Mouse (Mus musculus): ENCODE results near the gene Gm42791. TPM values are rescaled to one million over a fixed set of nuclear protein-coding genes. Genes with fewer than 3 reads are reported as not detected.
A peak's percentile ranks its signal among the peaks of the same experiment; 100 is the strongest.

The Gm42791 gene
- polyA plus RNA-seq, 1 experiment: 0.36 TPM

- TF ChIP-seq TAL1 (IDR thresholded peaks at IDR 0.05; ENCODE audit: low read length): no peak
- TF ChIP-seq GATA1 (IDR thresholded peaks at IDR 0.05; ENCODE audit: low read length): no peak
- peaks cover 2% of the 10 kb centered on the region for H3K36me3 ChIP-seq (ENCODE audit: control insufficient read depth)
- H3K9me3 ChIP-seq (ENCODE audit: control insufficient read depth, low read length): no peaks in the 10 kb centered on the region
- H3K4me3 ChIP-seq (replicated peaks): no peak overlapping the region
- peaks cover 6% of the 10 kb centered on the region for H3K27me3 ChIP-seq (ENCODE audit: control insufficient read depth)
- H3K4me1 ChIP-seq (ENCODE audit: control insufficient read depth): peaks cover 66% of the 10 kb centered on the region
These were observed 30.7 kb downstream of the Gm42791 start for GRCm38 (mm10) chr5:148964251-148964650.

DNA sequence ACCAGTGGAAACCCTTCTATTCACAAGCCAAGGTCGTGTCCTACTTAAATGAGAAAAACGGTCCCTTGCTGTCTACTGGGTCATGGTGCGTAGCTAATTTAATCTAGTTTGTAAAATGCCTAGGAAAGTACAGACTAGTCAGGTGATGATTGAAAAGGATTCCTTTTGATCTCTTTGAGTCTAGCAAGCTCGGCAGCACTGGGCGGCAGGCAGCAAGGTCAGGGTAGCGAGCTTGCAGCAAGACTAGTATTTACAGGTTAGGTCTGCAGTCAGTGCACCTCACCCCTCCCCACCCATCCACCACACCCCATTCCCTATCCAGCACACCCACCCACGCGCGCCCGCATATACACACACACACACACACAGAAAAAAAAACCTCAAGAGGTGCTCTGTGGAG, 34.7 kb downstream of the Gm42791 start:
- no peaks in the 10 kb centered on the region for H3K9me3 ChIP-seq (ENCODE audit: control insufficient read depth, low read length)
- H3K36me3 ChIP-seq (ENCODE audit: control insufficient read depth): peaks cover 2% of the 10 kb centered on the region
- H3K4me1 ChIP-seq (ENCODE audit: control insufficient read depth): peaks cover 52% of the 10 kb centered on the region
- H3K27me3 ChIP-seq (ENCODE audit: control insufficient read depth): peaks cover 11% of the 10 kb centered on the region
- no peak overlapping the region for H3K4me3 ChIP-seq (replicated peaks)
- no peak for TF ChIP-seq GATA1 (IDR thresholded peaks at IDR 0.05; ENCODE audit: low read length)
- no peak for TF ChIP-seq TAL1 (IDR thresholded peaks at IDR 0.05; ENCODE audit: low read length)

DNA sequence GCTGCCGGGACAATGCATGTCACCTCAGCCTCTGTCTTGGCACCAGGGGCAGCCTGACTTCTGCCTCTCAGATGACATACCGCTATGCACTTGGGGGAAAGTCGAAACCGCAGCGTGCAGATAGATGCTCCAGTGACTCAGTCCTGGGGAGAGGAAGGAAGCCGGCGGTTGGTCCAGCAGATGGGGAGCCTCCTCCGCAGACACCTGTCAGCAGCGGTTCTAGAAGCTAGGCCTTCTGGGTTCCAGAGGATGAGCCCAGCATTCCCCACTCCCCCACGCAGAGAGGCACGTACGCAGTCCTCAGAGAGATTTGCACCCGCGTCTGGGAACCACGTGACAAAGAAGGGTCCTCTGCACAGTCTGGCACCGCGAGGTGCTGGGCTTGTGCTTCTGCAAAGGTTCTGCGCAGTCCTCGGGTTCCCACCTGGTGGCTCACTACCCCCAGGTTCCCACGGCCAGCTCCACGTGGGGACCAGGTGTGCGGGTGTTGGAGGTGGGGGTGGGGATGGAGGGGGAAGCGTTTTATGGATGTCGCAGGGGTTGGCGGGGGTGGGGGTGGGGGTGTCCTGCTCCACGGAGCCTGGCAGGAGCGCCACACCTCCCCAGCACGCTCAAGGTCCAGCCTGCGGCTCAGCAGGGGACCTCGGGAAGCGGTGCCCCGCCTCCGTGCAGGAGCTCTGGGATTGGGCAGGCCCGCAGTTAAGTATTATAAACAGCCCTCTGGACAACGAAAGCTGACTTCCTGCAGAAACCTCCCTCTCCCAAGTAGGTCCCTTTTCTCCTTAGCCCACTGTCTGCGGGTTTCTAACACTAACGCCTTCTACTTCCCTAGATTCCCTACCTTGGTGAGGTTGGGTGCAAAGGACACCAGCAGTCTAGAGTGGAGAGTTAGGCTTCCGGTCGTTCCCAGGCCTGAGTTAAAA, 35.6 kb downstream of the Gm42791 start:
- Histone ChIP-seq H3K27me3 (ENCODE audit: control insufficient read depth) (peaks cover 11% of the 10 kb centered on the region), H3K9me3 (ENCODE audit: control insufficient read depth, low read length) (no peaks in the 10 kb centered on the region), H3K4me1 (ENCODE audit: control insufficient read depth) (peaks cover 50% of the 10 kb centered on the region), H3K4me3 (replicated peaks) (peak overlapping the region; percentile 60), H3K36me3 (ENCODE audit: control insufficient read depth) (peaks cover 2% of the 10 kb centered on the region)
- no peak for TF ChIP-seq TAL1 (IDR thresholded peaks at IDR 0.05; ENCODE audit: low read length)
- no peak for TF ChIP-seq GATA1 (IDR thresholded peaks at IDR 0.05; ENCODE audit: low read length)

DNA sequence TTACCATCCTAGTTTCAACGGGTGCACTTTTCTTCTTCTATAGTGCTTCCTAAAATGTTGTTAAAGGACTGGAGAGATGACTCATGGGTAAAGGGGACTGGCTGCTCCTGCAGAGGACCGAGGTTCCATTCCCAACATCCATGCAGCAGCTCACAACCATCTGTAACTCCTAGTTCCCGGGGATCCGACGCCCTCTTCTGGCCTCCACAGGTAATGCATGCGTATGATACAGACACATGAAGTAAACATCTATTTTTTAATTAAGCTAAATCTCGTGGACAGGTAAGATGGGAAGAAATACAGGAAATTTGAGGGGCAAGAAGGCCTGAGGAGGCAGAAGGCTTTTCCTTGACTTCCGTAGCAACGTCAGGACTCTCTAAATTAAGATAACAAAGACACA, 36.6 kb downstream of the Gm42791 start:
- peak overlapping the region; percentile 60 for H3K4me3 ChIP-seq (replicated peaks)
- H3K9me3 ChIP-seq (ENCODE audit: control insufficient read depth, low read length): peaks cover 2% of the 10 kb centered on the region
- no peak for TF ChIP-seq TAL1 (IDR thresholded peaks at IDR 0.05; ENCODE audit: low read length)
- TF ChIP-seq GATA1 (IDR thresholded peaks at IDR 0.05; ENCODE audit: low read length): no peak
- H3K36me3 ChIP-seq (ENCODE audit: control insufficient read depth): peaks cover 2% of the 10 kb centered on the region; the same call in 1 of the 2 replicates
- H3K4me1 ChIP-seq (ENCODE audit: control insufficient read depth): peaks cover 45% of the 10 kb centered on the region
- H3K27me3 ChIP-seq (ENCODE audit: control insufficient read depth): peaks cover 11% of the 10 kb centered on the region

DNA sequence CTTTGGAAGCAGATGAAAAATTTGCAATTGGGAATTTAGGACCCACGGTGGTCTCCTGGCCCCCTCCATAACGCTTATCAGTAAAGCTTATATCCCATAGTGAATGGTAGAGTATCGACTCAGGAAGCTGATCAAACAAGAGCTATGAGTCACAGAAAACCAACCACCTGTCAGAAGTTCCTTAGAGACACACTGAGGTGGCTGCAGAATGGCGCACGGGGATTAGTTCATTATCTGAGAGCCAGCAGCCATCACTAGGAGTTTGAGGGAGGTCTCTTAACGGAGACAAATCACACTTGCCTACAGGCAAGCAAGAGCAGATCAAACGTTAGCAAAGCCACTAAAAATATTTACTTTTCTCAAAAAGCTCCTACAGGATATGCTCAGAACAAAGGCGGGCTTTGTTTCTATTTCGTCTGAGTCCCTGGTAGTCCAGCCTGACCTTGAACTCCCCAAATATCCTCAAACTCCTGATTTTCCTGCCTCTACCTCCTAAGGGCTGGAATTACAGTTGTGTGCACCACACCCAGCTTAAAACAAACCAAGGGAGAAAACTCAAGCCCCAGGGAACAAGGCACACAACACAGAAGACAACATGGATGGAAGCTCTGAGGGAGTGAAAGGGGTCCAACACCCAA, 37.9 kb downstream of the Gm42791 start:
- peaks cover 7% of the 10 kb centered on the region for H3K9me3 ChIP-seq (ENCODE audit: control insufficient read depth, low read length)
- H3K36me3 ChIP-seq (ENCODE audit: control insufficient read depth): no peaks in the 10 kb centered on the region
- H3K4me1 ChIP-seq (ENCODE audit: control insufficient read depth): peaks cover 45% of the 10 kb centered on the region
- H3K27me3 ChIP-seq (ENCODE audit: control insufficient read depth): peaks cover 11% of the 10 kb centered on the region
- TF ChIP-seq TAL1 (IDR thresholded peaks at IDR 0.05; ENCODE audit: low read length): no peak
- no peak for TF ChIP-seq GATA1 (IDR thresholded peaks at IDR 0.05; ENCODE audit: low read length)
- no peak overlapping the region for H3K4me3 ChIP-seq (replicated peaks)

GRCm38 (mm10) chr5:148956091-148956490, 38.9 kb downstream of the Gm42791 start:
- peaks cover 49% of the 10 kb centered on the region for H3K4me1 ChIP-seq (ENCODE audit: control insufficient read depth)
- H3K4me3 ChIP-seq (replicated peaks): no peak overlapping the region
- H3K27me3 ChIP-seq (ENCODE audit: control insufficient read depth): peaks cover 11% of the 10 kb centered on the region
- TF ChIP-seq TAL1 (IDR thresholded peaks at IDR 0.05; ENCODE audit: low read length) (no peak), GATA1 (IDR thresholded peaks at IDR 0.05; ENCODE audit: low read length) (no peak)
- peaks cover 7% of the 10 kb centered on the region for H3K9me3 ChIP-seq (ENCODE audit: control insufficient read depth, low read length)
- H3K36me3 ChIP-seq (ENCODE audit: control insufficient read depth): no peaks in the 10 kb centered on the region

- Histone ChIP-seq H3K27me3 (ENCODE audit: control insufficient read depth) (peaks cover 11% of the 10 kb centered on the region), H3K9me3 (ENCODE audit: control insufficient read depth, low read length) (peaks cover 7% of the 10 kb centered on the region), H3K4me1 (ENCODE audit: control insufficient read depth) (peaks cover 47% of the 10 kb centered on the region), H3K4me3 (replicated peaks) (no peak overlapping the region), H3K36me3 (ENCODE audit: control insufficient read depth) (no peaks in the 10 kb centered on the region)
- TF ChIP-seq TAL1 (IDR thresholded peaks at IDR 0.05; ENCODE audit: low read length) (no peak), GATA1 (IDR thresholded peaks at IDR 0.05; ENCODE audit: low read length) (no peak)
These were observed 39.4 kb downstream of the Gm42791 start for GRCm38 (mm10) chr5:148955575-148955974.

DNA sequence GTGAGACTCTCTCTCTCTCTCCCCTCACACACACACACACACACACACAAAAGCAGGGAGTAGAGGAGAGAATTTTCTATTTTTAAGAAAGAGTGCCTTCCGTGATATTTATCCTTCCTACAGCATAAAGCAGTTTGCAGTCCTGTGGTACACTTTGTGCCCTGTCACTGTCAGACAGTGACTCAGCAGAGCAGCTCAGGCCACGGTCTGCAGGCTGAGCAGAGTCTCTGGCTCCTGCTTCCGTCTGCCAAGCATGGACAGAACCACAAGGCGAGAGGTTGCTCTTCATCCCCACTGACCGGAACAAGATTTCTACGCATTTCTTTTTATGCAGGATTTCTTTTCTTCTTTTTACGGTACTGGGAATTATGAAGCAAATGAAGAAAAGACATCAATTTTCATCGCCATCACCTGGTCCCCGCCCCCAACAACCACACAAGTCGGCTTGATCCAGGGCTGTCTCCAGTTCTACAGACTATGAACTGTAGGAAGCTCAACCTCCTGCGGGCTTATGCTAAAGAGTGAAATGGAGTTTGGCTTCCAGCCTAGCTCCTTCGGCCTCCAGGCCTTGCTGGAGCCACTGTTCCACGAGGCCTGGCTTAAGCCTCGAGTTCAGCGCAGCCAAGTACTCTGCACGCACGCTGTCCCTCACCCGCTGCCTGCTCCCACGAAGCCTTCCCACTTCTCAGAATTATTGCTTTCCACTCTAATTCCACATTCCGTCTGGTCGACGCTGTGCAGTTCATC, 40.5 kb downstream of the Gm42791 start:
- TF ChIP-seq TAL1 (IDR thresholded peaks at IDR 0.05; ENCODE audit: low read length) (no peak), GATA1 (IDR thresholded peaks at IDR 0.05; ENCODE audit: low read length) (no peak)
- Histone ChIP-seq H3K9me3 (ENCODE audit: control insufficient read depth, low read length) (peaks cover 7% of the 10 kb centered on the region), H3K27me3 (ENCODE audit: control insufficient read depth) (peaks cover 6% of the 10 kb centered on the region), H3K4me3 (replicated peaks) (no peak overlapping the region), H3K4me1 (ENCODE audit: control insufficient read depth) (peaks cover 41% of the 10 kb centered on the region), H3K36me3 (ENCODE audit: control insufficient read depth) (no peaks in the 10 kb centered on the region)

- no peaks in the 10 kb centered on the region for H3K27me3 ChIP-seq (ENCODE audit: control insufficient read depth)
- TF ChIP-seq GATA1 (IDR thresholded peaks at IDR 0.05; ENCODE audit: low read length): no peak
- TF ChIP-seq TAL1 (IDR thresholded peaks at IDR 0.05; ENCODE audit: low read length): no peak
- peaks cover 7% of the 10 kb centered on the region for H3K9me3 ChIP-seq (ENCODE audit: control insufficient read depth, low read length)
- H3K4me1 ChIP-seq (ENCODE audit: control insufficient read depth): peaks cover 29% of the 10 kb centered on the region
- no peak overlapping the region for H3K4me3 ChIP-seq (replicated peaks)
- H3K36me3 ChIP-seq (ENCODE audit: control insufficient read depth): no peaks in the 10 kb centered on the region
These were observed 41.8 kb downstream of the Gm42791 start for GRCm38 (mm10) chr5:148953098-148953497.

Data from erythroblast, embryonic 14.5 days (primary cell).